Mouse (Mus musculus) liver, embryonic 14.5 days (tissue): ENCODE measurements around the gene Asgr1. TPM values are rescaled to one million over a fixed set of nuclear protein-coding genes. Genes with fewer than 3 reads are reported as not detected.

Source experiments
- ATAC-seq: fragments of 200-750 bp; cut with Nextera tagmentation; 2 replicates; pipeline ENCODE4 v1.8.0; 2017; ENCODE audit warnings: moderate number of reproducible peaks, mild to moderate bottlenecking, moderate library complexity; ENCODE audit not compliant: insufficient read depth
- DNase-seq, 3 experiments: peaks; one replicate each; pipeline ENCODE4 v3.0.0-alpha.2; 2012 to 2013; ENCODE audit warnings: low read depth in 3 of 3, low spot score in 3 of 3
- H3K27ac ChIP-seq: fragments of 300-500 bp; sonication (generic); 2 replicates; pipeline ENCODE4 v1.5.1; 2014; ENCODE audit warnings: moderate library complexity, mild to moderate bottlenecking, control low read depth, inconsistent platforms
- H3K27me3 ChIP-seq: fragments of 300-500 bp; sonication (generic); 2 replicates; pipeline ENCODE4 v1.6.1; 2014; ENCODE audit warnings: mild to moderate bottlenecking, low read length, moderate library complexity; ENCODE audit not compliant: control insufficient read depth, insufficient read depth
- H3K36me3 ChIP-seq: fragments of 300-500 bp; sonication (generic); replicated peaks from 2 replicates; pipeline ENCODE4 v1.6.1; 2014; ENCODE audit warnings: low read depth; ENCODE audit not compliant: control insufficient read depth, insufficient read depth
- H3K4me1 ChIP-seq, 2 experiments: fragments of 200-500 bp in 1 of 2; fragments of 300-500 bp in 1 of 2; sonication (generic) in 1 of 2; replicated peaks; 2 replicates each; pipeline ENCODE4 v1.6.1; 2012 to 2014; ENCODE audit warnings: antibody characterized with exemption in 1 of 2, inconsistent platforms in 1 of 2, low read length in 1 of 2; ENCODE audit not compliant: control insufficient read depth in 2 of 2, insufficient read depth in 2 of 2
- H3K4me2 ChIP-seq: fragments of 300-500 bp; sonication (generic); 2 replicates; pipeline ENCODE4 v1.6.1; 2014; ENCODE audit warnings: low read depth, mild to moderate bottlenecking, control low read depth, moderate library complexity
- H3K4me3 ChIP-seq, 2 experiments: fragments of 200-500 bp in 1 of 2; fragments of 300-500 bp in 1 of 2; sonication (generic) in 1 of 2; 2 replicates each; pipeline ENCODE4 v1.5.1; 2012 to 2014; ENCODE audit warnings: low read depth in 2 of 2, low read length in 2 of 2, mild to moderate bottlenecking in 2 of 2, control low read depth in 1 of 2, inconsistent platforms in 1 of 2, moderate library complexity in 1 of 2; ENCODE audit not compliant: insufficient read depth in 1 of 2
- H3K9ac ChIP-seq: fragments of 300-500 bp; sonication (generic); replicated peaks from 2 replicates; pipeline ENCODE4 v1.6.1; 2014; ENCODE audit warnings: mild to moderate bottlenecking, control low read depth, moderate library complexity
- H3K9me3 ChIP-seq: fragments of 300-500 bp; sonication (generic); 2 replicates; pipeline ENCODE4 v1.6.1; 2016; ENCODE audit warnings: low read length, mixed read lengths; ENCODE audit not compliant: control insufficient read depth
- CTCF ChIP-seq: IDR thresholded peaks from 2 replicates; pipeline ENCODE4 v1.5.1; 2016; ENCODE audit warnings: antibody characterized with exemption, low read depth, control low read depth
- EP300 ChIP-seq: IDR thresholded peaks from 2 replicates; pipeline ENCODE4 v1.6.1; 2016; ENCODE audit warnings: antibody characterized with exemption, low read depth
- WGBS: fragments of 180-500 bp; shearing (Covaris S2); extraction: QIAGEN DNeasy Blood & Tissue Kit; methylation state at CpG from one replicate; pipeline ENCODE4 v1.1.7; 2014; ENCODE audit not compliant: insufficient replicate concordance; 5-methylcytosine and 5-hydroxymethylcytosine counted together
- polyA plus RNA-seq, 2 experiments: library from polyadenylated mRNA; depleted of rRNA in 1 of 2; stranded (reverse) in 1 of 2; unstranded in 1 of 2; fragments of >200 nt; fragmentation: Nextera tagmentation in 1 of 2; extraction: Ambion mirVana in 1 of 2; gene quantifications; 2 replicates each; pipeline versions ENCODE4 v1.2.1 to v1.2.3; 2012 to 2014

The Asgr1 gene
- polyA plus RNA-seq, 2 experiments: 1.3 to 4.1 TPM

GRCm38 (mm10) chr11:70016669-70017068 is 37.2 kb upstream of the Asgr1 start, which contains the start of gene Dlg4:
Gene Dlg4 (plus strand): TSS chr11:70016942.
- peaks cover 14 to 16% of the 10 kb centered on the region in 2 experiments for H3K4me1 ChIP-seq
- no peak within 1 kb of the TSS for H3K9ac ChIP-seq
- ATAC-seq: no peak
- H3K4me2 ChIP-seq: peak within 1 kb of the TSS; percentile 61
- no peak for TF ChIP-seq EP300
- no peak for TF ChIP-seq CTCF
- H3K36me3 ChIP-seq: peaks cover 3% of the 10 kb centered on the region
- no peaks in the 10 kb centered on the region for H3K27me3 ChIP-seq
- DNase-seq: no peak
- no peak within 1 kb of the TSS for H3K4me3 ChIP-seq
- no peaks in the 10 kb centered on the region for H3K9me3 ChIP-seq
- H3K27ac ChIP-seq: no peak within 1 kb of the TSS
- WGBS: 54% methylated on average over 3 of the region's 3 CpGs

GRCm38 (mm10) chr11:70017199-70017767 is 36.6 kb upstream of the Asgr1 start:
- no peak for ATAC-seq
- Histone ChIP-seq H3K4me2 (no peak overlapping the region), H3K27ac (no peak overlapping the region), H3K4me3 (no peak overlapping the region), H3K36me3 (no peaks in the 10 kb centered on the region), H3K9ac (no peak overlapping the region), H3K27me3 (no peaks in the 10 kb centered on the region; the same call in 1 of the 2 replicates), H3K9me3 (no peaks in the 10 kb centered on the region), H3K4me1 (peaks cover 14 to 18% of the 10 kb centered on the region in 2 experiments)
- WGBS: 51% methylated on average over 7 of the region's 7 CpGs
- TF ChIP-seq CTCF: no peak
- TF ChIP-seq EP300: no peak
- no peak for DNase-seq

DNA sequence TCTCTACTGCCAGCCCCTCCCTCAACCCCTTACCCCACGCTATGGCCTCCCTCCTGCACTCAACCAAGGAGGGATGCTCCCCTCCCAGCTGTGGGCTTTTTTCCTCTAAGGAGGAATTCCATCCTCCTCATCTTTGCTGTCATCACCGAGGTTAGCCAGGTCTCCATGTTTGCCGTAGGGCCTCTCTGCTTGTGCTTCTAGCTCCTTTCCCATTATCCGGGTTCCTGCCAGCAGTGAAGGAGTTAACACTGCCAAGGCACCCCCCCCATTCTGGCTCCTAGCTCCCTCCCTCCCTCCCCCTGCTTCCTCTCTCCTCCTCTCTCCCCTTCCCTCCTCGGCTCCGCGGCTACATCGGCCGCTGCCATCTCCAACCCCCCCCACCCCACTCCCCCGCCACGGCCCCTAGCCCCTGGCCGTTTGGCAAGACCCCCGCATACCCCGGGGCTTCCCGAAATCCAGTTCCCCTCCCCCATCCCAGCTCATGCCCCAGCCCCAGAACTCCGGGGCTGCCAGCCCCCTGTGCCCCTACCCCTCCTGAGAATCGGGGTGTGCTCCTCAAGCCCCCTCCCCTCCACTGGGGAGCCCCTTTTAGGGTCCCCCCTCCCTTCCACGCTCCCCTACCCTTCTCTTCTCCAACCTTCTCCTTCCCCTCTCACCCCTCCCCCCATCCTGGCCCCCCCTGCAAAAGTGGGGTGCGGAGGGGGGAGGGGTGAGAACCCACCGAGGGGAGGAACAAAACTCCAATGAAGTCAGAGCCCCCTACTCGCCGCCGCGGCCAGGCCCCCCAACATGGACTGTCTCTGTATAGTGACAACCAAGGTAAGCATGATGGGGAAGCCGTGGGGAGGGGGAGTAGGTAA is 35.5 kb upstream of the Asgr1 start:
- H3K9me3 ChIP-seq: no peaks in the 10 kb centered on the region
- H3K4me2 ChIP-seq: peak overlapping the region; percentile 58
- no peak for ATAC-seq
- peak overlapping the region; percentile 40 for H3K9ac ChIP-seq
- H3K27me3 ChIP-seq: peaks cover 6% of the 10 kb centered on the region
- no peak for DNase-seq
- TF ChIP-seq CTCF: no peak
- TF ChIP-seq EP300: no peak
- peak overlapping the region; percentile 33 to 46 for H3K4me3 ChIP-seq
- H3K27ac ChIP-seq: no peak overlapping the region
- H3K4me1 ChIP-seq: peaks cover 14 to 18% of the 10 kb centered on the region in 2 experiments
- WGBS: 3% methylated on average over 25 of the region's 25 CpGs
- H3K36me3 ChIP-seq: no peaks in the 10 kb centered on the region

DNA sequence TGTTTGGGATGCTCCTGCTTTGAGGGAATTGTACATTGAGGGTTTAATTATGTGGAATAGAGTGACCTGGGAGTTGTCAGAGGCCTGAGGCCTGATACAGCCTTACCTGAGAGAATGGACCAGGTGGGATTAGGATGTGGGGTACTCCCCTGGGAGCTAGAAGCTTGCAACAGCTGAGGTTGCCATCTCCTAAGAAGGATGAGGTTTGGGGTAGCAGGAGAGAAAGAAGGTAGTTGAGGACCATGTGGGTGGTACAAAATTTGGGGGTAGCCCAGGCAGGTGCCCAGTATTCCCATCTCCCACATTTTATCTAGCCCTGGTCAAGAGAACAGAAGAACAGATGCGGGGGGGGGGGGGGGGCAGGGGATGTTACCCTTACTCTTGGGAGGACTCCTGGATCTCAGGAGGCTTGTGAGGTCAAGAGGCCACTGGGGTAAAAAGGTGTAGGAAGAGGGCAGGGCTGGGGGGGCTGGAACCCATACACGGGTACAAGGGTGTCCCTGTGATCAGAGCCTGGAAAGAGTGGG is 34.3 kb upstream of the Asgr1 start:
- Histone ChIP-seq H3K27ac (no peak overlapping the region), H3K4me1 (peaks cover 11 to 18% of the 10 kb centered on the region in 2 experiments), H3K9ac (no peak overlapping the region), H3K27me3 (peaks cover 18% of the 10 kb centered on the region), H3K36me3 (no peaks in the 10 kb centered on the region), H3K4me2 (no peak overlapping the region), H3K9me3 (no peaks in the 10 kb centered on the region), H3K4me3 (no peak overlapping the region)
- TF ChIP-seq EP300 (no peak), CTCF (no peak)
- ATAC-seq (no peak), DNase-seq (no peak)
- WGBS: 0% methylated on average over 1 of the region's 2 CpGs
